Mouse (Mus musculus) embryo, embryonic 9.5 days (tissue): Measurements from ENCODE around the gene Uck2.

Experiments
- DNase-seq: peaks from one replicate; pipeline ENCODE4 v3.0.0-alpha.2; 2017; ENCODE audit errors: extremely low spot score

The Uck2 gene

DNA sequence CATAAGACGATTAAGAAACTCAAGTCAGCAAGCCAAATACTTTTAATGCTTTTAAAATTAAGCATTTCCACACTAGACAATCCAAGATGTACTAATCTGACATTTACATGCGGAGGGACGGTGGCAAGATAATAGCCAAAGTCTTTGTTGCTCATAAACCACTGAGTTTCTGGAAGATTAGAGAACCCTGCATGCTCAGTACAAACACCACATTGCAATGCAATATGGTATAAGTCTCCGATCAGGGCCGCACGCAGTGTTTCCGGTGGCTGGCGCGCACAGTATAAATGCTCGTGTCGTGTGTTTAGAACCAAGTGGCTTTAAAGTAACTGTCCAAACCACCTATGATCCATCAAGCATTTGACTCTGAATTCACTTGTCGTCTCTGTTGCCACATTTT lies 31.5 kb downstream of the Uck2 start:
- DNase-seq: no peak

DNA sequence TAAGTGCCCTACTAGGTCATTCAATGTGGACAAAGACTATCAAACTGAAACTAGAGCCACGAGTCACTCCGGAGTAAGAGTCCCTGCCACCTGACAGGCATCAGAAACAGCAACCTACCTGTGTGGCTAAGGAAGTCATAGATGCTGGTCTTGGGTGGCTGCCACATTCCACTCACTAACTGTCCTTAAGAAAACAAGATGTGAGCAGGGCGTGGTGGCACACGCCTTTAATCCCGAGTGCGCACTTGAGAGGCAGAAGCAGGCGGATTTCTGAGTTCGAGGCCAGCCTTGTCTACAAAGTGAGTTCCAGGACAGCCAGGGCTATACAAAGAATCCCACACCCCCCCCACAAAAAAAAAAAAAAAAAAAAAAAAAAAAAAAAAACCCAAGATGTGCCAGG lies 35.2 kb downstream of the Uck2 start:
- DNase-seq: no peak

GRCm38 (mm10) chr1:167249252-167249651 lies 35.9 kb downstream of the Uck2 start:
- no peak for DNase-seq

DNA sequence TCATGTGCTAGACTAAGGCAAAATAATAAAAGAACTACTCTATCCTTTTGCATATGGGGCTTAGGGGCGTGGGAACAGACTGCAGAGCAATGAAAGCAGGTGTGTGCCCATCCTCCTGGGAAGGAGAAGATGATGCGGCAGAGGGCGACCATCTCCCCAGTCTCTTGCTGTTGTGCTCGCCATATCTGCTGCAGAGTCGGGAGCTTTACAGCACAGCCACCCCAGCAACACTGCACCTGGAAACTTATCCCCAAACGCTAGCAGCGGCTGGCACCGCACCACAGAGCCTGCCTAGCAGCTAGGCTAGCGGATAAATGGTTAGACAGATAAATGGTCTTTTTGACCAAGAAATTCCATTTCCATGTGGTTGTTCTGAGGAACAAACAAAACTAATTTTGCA lies 37.2 kb downstream of the Uck2 start:
- DNase-seq: no peak

- no peak for DNase-seq
These were observed 38.1 kb downstream of the Uck2 start for GRCm38 (mm10) chr1:167246976-167247375.

DNA sequence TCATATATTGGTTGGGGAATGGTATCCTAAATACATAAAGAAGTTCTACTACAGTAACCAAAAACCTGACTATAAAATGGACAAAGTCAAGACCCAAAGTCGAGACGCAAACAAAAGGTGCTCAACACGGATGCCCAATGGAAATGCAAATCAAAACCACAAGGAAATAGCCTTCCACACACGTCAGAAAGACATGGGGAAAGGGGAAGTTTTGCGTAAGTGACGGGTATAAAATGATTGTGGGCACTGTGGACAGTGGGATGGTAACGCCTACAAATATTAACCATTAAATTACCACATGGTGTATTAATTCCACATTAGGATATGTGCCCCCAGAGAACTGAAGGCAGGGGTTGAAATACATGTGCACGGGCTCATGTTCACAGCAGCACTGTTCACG lies 38.8 kb downstream of the Uck2 start:
- no peak for DNase-seq

- DNase-seq: no peak
These were observed 39.9 kb downstream of the Uck2 start for GRCm38 (mm10) chr1:167245180-167245641.

DNA sequence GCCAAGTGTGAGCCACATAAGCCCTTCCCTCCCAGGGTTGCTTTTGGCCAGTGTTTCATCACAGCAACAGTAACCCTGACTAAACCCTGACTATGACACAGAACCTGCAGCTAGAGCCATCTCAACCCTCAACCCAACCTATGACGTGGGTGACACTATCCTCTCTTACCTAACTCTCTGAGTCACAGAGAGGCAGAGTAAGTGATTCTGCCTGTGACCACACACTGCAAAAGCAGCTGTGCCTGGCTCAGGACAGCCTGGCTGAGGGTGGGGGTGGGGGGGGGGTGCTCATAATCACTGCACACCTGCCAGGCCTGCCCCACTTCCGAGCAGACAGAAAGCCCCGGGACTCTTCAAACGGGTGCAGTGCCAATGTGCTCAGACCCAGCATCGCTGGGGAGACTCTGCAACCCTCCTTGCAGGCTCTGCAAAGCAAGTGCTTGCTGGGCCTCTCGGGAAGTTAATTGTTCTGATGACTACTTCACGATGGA lies 42.9 kb downstream of the Uck2 start:
- DNase-seq: no peak

GRCm38 (mm10) chr1:167241487-167241886 lies 43.6 kb downstream of the Uck2 start:
- no peak for DNase-seq

- peak; percentile 78 for DNase-seq
These were observed 44.8 kb downstream of the Uck2 start for GRCm38 (mm10) chr1:167240361-167240760.

GRCm38 (mm10) chr1:167239916-167240315 lies 45.2 kb downstream of the Uck2 start:
- DNase-seq: no peak

DNA sequence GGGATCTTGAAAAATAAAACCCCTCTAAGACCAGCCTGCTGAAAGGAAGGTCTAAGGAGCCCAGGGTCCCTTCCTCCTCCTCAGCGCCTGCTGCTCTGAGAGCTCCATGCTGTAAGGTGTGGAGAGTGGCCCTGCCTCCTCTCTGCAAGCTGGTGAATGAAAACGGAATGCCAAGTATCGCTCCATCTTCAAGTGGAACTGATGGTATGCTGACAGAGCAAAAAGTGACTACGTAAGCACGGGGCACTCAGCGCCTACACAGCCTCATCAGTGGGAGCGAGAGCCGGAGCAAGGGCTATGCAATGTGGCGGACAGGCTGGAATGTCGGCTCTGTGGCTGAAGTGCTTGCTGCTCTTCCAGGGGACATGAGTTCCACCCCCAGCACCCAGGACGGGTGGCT lies 47.3 kb downstream of the Uck2 start:
- no peak for DNase-seq

DNA sequence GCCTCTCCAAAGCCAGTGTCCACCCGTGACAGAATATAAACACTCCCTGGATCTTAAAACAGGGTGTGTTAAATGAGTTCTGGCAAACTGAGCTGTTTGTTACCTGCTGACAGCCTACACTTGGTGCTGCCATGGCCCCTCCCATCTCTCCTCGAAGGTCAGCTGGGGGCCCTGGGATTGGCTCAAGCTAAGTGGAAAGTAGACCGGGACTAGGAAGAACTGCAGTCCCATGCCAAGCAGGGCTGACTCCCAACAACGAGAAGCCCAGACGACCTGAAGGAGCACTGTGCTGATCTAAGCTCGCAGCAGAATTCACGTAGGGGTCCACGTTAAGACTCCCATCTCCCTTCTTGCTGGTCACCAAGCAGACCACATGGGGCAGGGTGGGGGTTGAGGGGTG lies 48.3 kb downstream of the Uck2 start:
- DNase-seq: no peak

DNA sequence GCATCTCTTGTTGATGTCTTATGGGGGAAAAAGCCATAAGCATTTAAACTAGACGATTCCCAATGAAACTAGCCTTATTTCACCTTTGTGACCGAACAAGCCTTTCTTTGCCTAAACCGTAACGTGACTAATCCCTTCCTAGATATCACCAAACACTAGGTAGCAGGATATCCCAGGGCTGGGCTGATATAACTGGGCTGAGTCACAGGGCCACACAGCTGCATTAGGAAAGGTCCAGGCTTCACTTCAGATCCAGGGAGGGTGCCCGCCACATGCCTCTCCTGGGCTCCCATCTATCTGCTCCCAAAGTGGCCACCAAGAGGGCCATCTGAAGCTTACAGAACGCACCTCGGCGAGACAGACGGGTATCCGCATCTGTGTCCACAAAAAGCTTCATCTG lies 50.8 kb downstream of the Uck2 start:
- no peak for DNase-seq

DNA sequence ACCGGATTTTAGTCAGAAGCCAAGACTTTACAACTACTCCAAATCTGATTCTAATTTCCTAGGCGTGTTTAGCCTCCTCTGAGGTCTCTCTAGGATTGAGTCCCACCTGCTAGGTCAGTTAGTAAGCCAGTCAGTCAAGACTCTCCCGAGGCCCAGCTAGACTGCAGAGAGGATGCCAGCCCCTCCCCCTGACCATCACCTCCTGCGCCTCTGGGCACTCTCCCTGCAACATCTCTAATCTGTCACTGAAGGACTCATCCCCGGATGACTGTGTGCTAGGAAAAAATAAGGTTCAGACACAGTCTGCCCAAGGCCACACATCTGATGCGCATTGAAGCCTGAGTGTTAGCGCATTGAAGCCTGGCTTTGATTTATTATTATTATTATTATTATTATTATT lies 52.2 kb downstream of the Uck2 start:
- no peak for DNase-seq

GRCm38 (mm10) chr1:167231612-167232283 lies 53.4 kb downstream of the Uck2 start:
- DNase-seq: no peak

- no peak for DNase-seq
These were observed 54.0 kb downstream of the Uck2 start for GRCm38 (mm10) chr1:167230930-167231611.

DNA sequence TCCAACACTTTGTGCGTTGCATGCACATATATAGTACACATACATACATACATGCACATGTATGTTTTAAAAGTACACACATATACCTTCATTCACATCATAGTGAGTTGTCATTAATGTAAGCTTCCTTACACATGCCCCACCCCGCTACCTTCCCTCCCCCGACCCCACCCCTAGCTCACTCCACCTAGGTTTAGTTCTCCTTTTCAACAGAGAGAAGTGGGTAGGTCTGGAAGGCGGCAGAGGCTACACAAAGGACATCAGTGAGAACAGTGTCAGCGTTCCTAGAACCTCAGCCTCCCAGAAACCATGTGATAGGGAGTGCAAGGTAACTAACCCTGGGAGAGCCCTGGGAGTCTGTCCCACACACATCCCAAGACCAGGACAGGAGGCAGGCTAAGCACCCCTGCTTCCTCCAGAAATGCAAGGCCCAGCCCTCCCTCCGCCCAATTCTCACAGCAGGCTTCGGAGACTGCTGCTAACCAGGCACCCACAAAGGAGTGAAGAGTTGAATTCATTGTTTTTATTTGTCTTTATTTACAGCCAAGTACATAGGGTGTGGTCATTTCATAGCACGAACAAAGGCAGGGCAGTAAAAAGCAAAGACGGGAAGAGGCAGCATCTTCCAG lies 62.6 kb downstream of the Uck2 start:
- DNase-seq: no peak

- DNase-seq: peak; percentile 79
These were observed 64.6 kb downstream of the Uck2 start for GRCm38 (mm10) chr1:167220303-167221174.

DNA sequence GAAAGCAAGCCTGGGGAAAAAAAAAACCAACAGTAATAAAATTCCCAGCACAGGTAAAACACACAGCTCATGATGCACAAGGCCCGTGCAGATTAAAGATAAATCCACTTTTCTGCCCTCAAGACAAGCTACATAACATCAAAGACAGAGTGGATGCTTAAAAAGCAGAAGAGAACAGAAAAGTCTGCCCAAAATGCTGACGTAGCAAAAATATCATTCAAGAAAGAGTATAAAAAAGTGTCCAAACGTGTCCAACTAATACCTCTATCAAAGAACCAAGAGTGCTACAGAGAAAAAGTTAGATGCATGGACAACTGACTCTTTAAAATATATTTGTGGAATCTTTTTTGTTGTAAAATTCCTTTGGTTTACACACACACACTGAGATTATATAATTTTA lies 69.7 kb downstream of the Uck2 start:
- no peak for DNase-seq

GRCm38 (mm10) chr1:167212710-167213109 lies 72.4 kb downstream of the Uck2 start:
- no peak for DNase-seq
